Mouse (Mus musculus) spleen, postnatal 4 days (tissue): ENCODE measurements at regions not wholly inside any gene's neighbourhood (a gene's known extent, or its start where the extent isn't known, plus 50 kb on each side); places are given as distances from the start of the nearest gene placed in this dataset.
"Not testable (repeated sequence)": the region's sequence is repeated elsewhere in the genome, so short reads cannot be mapped to it uniquely, and the experiment has no call there.

Experiments used
- DNase-seq, 2 experiments: peaks; one replicate each; pipeline ENCODE4 v3.0.0; 2022; ENCODE audit warnings: low spot score in 2 of 2

DNA sequence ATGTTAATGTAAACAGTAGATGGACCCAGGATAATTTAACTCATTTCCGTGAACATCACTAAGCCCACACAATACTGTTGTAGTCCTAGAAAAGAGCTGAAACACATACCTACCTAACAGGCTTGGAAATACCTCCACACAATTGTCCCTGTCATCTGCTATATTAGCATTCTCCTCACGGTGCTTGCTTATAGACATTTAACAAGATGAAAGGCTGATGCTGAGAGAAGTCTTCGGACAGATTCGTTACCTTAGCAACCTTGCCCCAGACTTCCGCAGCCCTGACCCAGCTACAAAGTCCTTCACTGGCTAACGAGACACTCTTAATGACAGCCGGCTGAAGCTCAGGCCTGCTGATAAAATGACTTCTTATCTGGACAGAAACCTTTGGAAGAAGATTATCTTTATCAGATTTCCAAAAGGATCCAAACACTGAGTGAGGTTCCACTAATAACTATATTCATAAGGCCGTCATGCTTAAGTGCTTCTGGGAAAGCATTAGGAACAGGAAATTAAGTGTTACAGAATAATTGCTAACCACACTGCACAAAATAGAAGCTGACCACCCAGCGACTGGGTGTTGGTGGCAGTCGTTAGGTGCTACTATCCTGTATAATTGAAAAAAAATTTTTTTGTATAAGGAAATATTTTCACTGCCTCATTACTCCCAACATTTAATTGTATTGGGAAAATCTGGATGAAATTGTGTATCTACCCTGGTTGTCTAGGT, 267.0 kb upstream of the Tmpo start:
- DNase-seq: no peak

DNA sequence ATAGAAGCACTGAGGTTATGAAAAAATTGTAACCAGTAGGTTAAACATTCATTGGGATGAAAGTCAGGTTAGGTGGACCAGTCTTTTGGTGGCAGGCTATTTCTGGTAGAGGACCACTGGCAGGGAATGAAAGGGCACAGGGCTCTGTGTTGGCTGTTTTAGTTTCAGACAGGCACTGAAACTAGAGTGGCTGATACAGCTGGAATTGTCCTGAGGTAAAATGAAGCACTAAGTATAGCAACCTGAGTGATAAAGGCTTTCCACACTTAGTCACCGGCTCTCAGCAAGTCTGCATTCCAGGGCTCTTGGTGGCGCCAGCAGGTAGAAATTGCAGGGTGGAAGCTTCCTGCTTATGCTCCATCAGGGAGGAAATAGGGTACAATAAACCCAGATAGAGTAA, 262.2 kb upstream of the Tmpo start:
- no peak for DNase-seq

DNA sequence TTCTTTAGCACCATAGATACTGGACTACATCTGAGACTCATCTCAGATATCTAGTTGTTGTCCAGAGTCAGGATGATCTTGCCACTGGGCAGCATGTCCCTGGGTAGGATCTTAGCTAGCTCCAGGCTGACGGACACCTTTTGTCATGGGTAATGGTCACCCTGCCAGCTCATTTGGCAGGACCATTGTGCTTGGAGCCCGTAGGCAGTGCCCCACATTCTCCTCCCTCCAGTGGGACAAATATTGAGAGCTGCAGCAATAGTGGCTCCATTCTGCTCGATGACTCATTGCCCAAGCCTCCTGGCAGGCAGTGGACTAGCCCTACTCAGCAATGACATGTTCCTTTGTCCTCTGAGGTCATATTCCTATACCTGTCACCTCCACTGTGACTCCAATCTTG, 258.9 kb upstream of the Tmpo start:
- no peak for DNase-seq

DNA sequence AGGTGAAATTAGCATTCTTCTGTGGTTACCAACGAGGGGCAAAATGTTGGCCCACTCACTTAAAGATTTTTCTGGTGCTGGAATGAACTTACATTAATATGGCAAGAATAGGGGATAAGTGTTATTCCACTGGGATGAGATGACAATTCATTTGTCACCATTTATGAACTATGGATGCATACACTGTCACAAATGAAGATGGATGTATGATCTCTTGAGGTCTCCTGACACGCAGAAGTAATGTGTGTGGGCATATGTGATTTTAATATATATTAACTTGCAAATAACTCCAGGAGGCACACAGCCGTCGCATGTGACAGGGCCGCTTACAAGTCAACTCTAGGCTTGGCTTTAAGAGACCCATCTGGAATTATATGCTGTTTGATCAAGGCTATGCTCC, 256.8 kb upstream of the Tmpo start:
- DNase-seq: no peak

DNA sequence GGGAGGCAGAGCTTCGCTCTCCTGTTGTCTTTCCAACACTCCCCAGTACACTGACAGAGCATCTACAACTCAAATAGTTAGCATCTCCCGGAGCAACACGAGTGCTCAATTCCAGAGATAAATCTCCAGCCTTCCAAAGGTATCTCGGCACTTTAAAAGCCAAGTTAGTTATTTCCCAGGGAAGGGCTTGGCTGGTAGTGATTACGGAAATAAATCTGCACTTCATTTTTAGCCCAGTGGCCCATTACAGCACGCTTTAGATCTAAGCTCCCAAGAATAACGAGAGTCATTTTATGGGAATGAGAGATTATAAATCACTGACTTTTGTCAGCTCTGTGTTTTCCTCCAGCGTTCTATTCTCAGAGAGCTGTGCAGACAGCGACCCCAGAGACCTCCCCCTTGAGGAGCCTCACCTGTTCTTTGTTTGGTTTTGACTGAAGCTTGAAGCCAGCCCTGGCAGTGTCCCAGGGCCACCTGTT, 255.0 kb upstream of the Tmpo start:
- no peak for DNase-seq

DNA sequence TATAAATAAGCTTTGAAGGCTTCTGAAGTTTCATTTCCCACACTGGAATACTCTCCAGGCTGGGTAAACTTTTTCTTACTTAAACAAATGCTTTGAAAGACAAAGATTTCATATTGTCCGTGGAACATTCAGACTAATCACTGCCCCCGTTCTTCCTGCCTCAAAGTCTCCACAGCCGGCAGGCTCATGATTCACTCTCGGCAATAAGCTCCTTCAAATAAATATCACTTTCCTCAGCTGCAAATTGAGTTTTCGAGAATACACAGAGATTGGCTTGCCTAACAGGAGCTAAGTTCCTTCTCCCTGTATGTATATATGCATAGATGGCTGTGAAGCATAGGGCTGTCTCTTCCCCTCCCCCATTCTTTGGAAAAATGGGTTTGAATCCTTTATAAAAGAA, 249.2 kb upstream of the Tmpo start:
- no peak for DNase-seq

DNA sequence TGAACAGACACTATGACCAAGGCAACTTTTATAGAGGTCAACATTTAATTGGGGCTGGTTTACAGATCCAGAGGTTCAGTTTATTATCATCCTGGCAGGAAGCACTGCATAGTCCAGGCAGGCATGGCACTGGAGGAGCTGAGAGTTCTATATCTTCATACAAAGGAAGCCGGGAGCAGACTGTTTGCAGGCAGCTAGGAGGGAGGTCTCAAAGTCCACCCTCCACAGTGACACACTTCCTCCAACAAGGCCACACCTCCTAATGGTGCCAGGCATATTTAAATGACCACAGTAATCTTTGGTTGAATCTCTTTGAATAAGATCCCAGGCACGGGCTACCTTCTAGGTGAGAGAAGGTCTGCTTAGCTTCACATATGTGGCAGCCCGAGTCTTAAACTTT, 245.5 kb upstream of the Tmpo start:
- no peak for DNase-seq

DNA sequence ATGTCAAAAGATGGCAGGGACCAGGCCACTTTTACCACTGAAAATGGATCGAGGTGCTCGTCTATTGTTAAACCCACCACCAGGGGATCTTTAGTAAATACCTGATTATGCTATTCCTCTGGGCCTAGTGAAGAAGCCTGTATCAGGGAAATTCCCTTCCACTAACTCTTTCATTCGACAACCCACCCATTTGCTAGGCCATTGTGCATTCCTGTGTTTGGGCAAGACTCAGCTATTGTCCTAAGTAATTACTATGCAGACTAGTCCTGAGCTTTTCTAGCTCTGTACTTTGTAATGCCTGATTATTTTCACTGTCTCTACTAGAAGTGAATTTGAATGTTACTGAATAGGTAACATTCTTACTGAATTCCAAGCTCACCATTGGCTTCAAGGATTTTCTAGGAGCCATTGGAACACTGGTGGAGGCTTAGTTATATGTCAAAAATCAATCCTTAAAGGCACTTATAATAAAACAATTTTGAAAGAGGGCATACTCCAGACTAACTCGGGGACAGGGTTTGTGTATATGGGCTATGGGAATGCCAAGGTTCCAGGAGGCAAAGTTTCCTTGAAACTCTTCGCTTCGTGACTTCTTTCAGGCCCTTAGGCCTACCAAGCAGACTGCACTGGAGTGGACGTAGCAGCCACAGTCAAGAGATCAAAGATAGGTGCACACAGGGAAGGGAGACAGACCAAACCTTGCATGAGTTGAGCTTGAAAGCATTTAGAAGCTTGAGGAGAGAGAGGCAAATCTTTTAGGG, 244.7 kb upstream of the Tmpo start:
- not testable (repeated sequence) for DNase-seq

DNA sequence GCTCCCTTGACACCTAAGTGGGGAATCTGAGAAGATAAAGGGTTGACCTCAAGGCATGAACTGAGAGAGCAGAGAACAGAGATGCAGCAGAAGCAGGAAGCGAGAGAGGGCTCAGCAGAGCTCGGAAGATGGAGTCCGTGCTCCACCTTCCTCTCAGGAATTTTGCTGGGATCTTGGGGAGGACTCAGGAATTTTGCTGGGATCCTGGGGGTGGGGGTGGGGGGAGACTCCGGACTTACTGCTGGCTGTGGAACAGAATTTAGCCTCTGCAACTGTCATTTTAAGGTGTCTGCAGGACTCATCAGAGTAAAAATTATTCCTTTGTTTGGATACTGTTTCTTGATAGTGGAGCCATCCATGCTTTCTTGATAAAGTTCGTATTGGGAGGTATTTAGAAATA, 243.7 kb upstream of the Tmpo start:
- no peak for DNase-seq

DNA sequence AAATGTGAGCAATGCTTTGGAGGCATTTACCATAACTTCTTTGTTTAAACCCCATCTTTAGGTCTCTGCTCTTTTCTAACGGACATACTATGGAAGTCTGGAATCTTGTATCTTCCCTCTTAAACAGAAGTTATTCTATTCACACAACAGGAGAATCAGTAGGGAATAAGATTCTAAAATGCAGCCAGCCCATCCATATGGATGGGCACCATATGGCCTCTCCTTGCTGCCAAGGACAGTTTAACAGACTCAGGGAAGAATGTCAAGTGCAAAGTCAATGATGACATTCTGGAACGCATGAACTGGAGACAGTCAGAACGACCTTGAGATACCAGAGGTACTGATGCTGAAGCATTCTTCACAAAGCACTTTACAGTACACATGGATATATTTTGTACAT, 206.1 kb upstream of the Tmpo start:
- no peak for DNase-seq

DNA sequence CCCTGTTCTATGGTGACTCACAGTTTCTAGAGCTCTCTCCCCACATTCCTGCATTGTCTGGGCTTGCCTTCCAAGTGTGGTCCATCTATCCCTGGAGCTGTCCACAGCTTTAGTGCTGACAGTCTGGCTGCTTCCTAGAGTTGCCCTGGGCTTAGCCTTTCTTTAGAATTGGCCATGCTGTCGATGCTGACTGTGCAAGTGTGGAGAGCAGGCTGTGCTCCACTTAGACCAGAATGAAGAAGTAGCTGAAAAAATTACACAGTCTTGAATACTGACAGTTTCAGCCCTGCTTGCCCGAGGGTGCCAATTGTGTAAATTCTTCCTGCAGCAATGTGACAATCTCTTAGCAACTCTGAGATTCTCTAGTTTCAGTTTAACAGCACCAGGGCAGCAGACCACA, 203.3 kb upstream of the Tmpo start:
- no peak for DNase-seq

DNA sequence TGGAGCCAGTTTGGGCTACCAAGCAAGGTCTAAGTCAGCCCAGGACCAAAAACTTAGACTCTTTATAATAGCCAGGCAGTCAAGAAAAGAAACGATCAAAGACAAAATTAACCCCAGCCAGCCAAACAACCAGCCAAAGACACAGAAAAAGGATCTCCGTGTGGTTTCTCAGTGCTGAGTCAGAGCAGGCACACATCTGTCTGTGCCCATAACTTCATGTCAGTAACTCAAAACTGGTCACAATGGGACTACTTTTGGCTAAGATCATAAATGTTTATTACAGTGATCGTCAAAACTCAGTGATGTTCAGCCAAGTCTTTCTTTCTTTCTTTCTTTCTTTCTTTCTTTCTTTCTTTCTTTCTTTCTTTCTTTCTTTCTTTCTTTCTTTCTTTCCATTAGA, 195.6 kb upstream of the Tmpo start:
- DNase-seq: no peak

DNA sequence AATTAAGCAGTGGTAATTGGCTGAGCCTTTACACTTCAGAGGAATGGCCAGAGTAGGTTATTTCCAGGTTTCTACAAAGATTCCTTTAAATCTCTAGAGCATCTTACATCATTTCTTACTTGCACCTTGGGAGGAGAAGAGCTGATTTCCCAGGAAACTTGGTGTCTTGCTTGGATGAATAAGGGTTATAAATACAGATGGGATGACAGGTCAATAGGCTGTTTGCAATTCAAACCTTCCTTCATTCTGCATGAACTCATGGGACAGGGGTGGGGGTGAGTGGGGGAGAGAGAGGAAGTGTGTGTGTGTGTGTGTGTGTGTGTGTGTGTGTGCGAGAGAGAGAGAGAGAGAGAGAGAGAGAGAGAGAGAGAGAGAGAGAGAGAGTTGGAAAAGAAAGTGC, 186.4 kb upstream of the Tmpo start:
- no peak for DNase-seq

DNA sequence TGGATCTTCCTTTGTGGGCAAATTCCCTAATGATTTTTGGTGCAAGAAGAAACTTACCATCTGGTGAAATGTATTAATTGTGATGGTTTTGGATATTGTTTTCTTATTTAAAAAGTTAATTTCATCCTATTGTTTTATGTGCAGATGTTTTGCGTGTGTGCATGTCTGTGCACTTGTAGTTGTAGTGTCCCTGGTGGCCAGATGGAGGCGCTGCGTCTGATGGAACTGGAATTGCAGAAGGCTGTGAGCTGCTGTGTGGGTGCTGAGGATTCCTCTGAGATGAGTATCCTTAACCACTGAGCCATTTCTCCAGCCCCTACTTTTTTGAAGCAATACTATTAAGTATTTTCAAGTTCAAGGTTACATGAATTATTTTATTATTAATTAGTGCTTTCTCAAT, 181.5 kb upstream of the Tmpo start:
- DNase-seq: no peak

DNA sequence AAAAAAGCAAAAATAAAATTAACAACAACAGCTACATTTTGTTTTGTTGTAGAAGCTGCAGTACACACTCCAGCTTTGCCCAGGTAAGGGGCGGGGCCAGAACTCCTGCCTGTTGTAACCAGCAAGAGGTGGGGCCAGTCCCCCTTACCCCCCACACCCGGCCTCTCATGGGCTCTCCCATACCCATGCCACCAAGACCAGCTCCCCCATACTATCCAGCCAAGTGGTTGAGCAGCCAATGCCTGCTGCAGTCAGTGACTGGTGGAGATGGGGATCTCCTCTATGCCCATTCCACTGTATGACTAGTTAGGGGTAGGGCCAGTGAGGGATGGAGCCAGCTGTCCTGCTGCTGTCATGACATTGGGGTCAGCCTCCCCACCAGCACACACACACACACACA, 180.5 kb upstream of the Tmpo start:
- DNase-seq: no peak

DNA sequence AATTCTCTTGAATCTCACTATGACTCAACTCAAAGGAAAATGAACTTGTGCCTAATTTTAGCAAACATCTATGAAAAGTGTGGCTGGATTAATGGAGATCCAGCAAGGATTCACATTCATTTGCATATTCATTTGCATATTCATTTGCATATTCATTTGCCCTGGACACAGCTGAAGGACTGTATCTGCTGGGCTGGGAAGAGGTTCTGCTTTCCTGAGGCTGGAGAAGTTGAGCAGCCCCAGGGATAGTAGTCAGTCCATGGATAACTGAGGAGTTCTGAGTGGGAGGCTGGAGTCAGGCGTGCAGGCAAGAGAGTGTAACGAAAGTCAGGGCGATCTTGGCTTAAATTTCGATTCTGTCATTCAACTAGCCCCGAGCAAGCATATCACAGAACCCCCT, 164.3 kb upstream of the Tmpo start:
- no peak for DNase-seq

DNA sequence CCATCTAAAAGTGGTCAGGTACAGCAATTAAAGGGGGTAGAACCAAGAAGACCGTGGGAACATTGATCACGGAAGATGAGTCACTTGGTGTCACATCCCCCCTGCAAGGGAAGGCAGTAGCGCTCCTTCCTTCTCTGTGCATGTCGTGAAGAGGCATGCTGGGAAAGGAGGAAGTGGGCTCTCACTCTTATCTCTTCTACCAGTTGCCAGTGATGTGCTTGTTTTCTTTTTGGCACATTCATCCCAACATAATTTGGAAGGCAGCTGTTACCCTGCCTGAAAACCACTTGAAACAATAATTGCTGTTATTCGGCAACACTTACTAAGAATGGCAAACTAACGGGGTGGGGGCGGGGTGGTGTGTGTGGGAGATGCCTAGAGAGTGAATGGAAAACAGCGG, 161.0 kb upstream of the Tmpo start:
- DNase-seq: no peak

DNA sequence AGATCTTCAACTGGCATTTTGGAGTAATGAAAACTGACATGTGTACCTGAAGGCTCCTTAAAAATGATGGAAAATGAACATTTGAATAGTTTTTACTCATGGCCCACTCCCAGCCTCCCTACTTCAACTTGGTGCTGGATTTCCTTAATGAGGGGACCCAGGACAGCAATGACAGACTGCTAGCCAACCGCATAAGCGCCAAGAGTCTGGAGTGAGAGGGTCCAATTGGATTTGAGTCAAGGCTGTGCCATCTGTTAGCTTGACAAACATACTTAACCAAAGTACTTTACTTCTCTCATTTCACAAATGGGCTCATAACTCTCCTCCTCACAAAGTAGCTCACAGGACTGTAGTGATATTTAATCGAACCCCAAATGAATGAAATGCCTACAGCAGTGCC, 158.2 kb upstream of the Tmpo start:
- DNase-seq: no peak

DNA sequence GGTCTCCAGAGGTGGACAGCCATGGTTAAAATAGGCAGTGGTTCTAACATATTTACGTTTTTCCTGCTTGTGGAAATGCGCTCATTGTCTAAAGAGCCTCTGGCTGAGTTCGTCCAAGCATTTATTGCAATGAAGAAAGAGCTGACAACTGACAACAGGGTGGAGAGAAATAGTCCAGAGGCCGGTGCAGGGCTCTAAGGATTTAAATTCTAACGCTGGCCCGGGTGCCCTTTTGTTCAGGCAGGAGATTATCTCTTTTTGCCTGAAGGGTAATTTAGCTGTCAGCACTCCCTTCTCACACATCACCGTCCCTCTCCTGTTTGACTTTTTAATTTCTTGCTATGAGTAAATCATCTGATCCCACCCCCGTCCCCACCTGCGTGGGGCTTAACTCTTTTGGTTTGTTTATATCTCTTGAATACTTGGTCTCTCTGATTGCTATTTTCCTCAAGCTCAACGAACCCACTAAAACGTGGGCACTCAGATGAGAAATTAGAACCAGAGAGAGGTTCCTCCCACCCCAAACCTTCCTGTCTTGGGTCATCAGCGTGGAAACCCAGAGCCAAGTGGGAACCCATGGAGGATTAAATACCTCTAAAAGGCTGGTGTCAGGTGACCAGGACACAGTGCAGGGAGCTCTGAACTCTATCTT, 145.7 kb upstream of the Tmpo start:
- DNase-seq: no peak

DNA sequence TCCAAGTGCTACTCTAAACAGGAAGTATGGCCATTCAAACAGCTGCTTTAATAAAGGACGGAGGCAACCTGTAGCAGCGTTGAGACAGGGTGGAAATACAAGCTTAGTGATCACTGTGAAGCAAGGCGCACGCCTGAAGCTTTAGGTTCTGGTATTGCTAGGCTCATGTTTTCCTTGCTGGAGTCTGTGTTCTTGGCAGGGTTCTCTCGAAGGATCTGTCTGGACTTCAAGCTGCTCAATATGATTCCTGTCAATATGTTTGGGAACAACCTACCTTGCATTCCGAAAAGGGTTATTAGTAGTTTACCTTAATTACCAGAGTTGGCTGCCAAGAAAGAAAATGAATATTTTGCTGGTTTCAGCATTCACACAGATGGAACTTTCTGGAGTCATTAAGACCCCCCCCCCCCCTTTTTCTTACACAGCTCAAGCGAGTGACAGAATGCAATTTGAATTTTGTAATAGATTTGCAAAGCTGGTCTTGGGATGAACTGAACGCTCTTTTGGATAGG, 145.1 kb upstream of the Tmpo start:
- no peak for DNase-seq

DNA sequence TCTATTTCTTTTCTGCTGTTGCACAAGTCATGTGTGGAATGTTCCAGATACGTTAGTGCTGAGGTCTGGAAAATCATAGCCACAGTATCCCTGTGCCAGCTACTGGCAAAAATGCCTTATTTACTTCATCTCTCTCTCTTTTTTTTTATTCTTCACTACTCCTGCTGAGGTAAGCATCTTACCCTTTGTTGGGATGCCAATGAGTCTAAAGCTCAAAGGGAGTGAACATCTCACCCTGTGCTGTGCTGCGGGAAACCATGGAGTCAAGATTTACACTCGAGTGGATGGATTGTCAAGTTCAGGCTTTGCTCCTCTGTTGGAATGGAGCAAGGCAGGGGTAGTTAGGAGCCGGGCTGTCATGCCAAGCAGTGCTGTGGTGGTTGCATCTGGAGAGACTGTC, 140.1 kb upstream of the Tmpo start:
- DNase-seq: no peak

DNA sequence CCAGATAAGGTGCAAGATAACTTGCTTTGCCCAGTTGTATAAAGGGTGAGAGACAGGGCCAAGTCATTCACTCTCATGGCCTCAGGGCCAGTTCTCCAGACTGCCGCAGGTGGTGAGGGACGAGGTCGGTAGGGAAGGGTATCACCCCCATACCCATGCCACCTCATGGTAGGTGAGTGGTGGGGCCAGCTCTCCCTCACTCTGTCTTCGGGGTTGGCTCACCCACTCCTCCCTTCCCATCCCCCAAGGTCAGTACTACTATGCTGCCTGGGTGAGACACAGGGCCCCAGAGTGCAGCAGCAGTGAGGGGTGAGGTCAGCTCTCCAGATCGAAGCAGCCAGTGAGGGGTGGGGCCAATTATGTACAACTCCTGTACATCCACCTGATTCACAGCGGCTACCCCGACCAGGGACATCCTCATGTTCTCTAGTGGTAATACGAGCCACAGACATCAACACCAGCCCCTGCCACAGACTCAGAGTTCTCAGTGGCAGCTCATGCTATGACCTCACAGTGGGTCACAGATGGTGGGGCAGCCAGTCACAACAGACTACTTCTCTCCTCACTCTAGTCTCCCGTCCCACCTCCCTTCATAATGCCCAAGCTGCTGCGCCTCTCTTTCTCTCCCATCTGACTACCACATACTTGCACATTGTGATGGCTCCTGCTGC, 138.5 kb upstream of the Tmpo start:
- DNase-seq: no peak
